Mouse (Mus musculus) kidney, adult 2 months (tissue): ENCODE data around the gene Hic2.

ENCODE experiments used
- CTCF ChIP-seq: fragments of 200-500 bp; conservative IDR thresholded peaks from 2 replicates; pipeline ENCODE4 v1.5.1; 2011; ENCODE audit warnings: low read depth, mild to moderate bottlenecking, control low read depth, low read length, moderate library complexity, mixed read lengths; ENCODE audit not compliant: insufficient read depth, insufficient read length
- POLR2A ChIP-seq: fragments of 200-500 bp; IDR thresholded peaks from one replicate; pipeline ENCODE4 v1.6.1; 2011; ENCODE audit warnings: low read depth, low read length, control low read depth

- TF ChIP-seq CTCF (no peak), POLR2A (no peak)
Measured at GRCm38 (mm10) chr16:17216934-17217633, 16.3 kb upstream of the Hic2 start.
